Mouse (Mus musculus) heart, postnatal 36 days (tissue): ENCODE results near the gene Nrxn1. TPM values are rescaled to one million over a fixed set of nuclear protein-coding genes. Genes with fewer than 3 reads are reported as not detected.
A peak's percentile ranks its signal among the peaks of the same experiment; 100 is the strongest.

Experiments
- DNase-seq, 2 experiments: peaks; one replicate each; pipeline ENCODE4 v3.0.0; 2021 to 2022
- intact Hi-C: fragments of 180-260 bp; cut with DNase I; formaldehyde crosslinking; loops from one replicate; pipeline ENCODE4 v1.15.1; 2025
- total RNA-seq, 2 experiments: library from RNA; stranded (reverse); gene quantifications; 2 replicates each; pipeline ENCODE4 v1.2.3; 2021

Nrxn1 gene
- total RNA-seq, 2 experiments from 2014 or later = 1.5 to 3.0 TPM

DNA sequence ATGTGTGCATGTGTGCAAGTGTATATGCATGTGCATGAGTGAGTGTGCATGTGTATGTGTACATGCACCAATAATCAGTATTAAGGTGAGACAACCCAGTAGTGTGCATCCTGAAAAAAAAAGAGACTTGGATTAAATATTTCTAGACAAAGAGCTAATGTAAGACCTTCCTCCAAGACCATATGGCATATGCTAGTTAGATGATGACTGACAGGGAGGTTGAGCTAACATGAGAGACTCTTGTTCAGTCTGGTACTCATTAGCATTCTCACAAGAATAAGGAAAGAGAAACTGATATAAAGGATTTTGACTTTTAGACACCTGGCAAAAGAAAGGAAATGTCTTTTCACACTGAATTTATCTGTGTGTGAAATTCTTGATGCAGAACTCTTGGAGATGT lies 408.7 kb downstream of the Nrxn1 start:
- no peak for DNase-seq
- intact Hi-C loops = no loop called here

DNA sequence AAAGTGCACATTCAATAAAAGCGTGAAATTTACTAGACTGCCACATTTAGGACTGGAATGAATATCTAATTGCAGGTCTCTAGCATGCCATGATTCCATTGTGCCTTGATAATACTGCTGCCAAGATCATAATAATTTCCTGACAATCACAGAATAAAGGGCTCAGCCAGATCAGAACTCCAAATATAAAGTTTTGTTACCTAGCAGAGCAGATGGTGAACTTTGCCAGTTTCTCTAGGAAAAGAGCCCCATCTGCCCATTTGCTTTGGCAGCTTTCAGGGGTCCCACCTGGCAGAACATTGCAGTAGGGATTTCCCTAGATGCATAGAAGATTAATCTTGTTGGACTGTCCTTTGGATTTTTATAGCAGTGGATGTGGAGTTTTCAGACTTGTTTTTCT lies 411.9 kb downstream of the Nrxn1 start:
- DNase-seq = no peak
- intact Hi-C loops = no loop called here

DNA sequence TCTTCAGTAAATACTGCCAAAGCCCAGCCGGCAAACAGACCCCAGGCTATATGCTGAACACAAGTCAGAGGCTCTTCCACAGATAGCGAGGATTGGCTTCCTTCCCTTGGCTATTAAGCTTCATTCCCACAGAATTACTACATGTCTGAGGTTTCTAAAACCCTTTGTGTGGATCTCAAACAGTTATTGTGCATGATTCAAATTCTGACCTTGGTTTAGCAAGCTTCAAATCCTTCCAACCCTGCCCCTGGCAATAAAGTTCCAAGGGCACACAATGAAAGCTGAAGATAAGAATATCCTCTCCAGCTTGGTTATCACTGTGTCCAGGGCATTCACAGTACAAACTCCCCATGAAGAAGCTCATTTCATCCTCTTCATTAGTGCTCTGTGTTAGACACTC lies 416.2 kb downstream of the Nrxn1 start:
- intact Hi-C loops = no loop called here
- DNase-seq = no peak

DNA sequence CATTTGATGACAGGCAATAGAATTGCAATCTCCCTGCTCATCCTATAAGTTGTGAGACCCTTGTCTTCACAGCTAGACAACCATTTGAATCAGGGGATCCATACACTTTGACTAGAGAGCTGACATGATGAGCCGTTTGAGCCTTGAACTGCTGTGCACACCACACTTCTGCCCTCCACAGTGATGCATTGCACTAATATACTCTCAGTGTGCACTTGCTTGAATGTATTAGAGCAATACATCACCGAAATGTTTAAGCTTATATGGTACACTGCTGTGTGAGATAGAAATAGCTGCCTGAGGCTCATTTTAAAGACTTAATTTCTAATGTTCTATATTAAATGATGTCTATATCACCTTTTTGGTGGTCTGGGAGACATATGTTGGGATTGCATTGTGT lies 430.6 kb downstream of the Nrxn1 start:
- DNase-seq = no peak
- intact Hi-C loops = no loop called here

DNA sequence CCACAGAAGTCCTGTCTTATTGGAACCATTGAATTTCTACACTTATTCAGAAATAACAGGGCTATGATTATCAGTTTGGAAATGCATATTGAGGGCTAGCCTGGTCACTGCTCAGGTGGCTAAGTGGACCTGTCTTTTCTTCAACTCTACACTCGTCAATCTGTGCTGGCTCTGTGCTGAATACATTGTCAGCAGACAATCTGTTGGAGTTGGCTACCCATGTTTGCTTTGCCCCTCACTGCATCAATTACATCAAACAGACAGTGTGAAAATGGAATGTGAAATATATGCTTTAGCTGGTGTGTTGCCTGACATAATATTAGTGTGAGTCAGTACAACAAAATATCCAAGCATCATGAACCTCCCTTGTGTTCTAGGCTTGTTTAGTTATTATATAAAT lies 438.4 kb downstream of the Nrxn1 start:
- no peak for DNase-seq
- intact Hi-C loops = no loop called here

DNA sequence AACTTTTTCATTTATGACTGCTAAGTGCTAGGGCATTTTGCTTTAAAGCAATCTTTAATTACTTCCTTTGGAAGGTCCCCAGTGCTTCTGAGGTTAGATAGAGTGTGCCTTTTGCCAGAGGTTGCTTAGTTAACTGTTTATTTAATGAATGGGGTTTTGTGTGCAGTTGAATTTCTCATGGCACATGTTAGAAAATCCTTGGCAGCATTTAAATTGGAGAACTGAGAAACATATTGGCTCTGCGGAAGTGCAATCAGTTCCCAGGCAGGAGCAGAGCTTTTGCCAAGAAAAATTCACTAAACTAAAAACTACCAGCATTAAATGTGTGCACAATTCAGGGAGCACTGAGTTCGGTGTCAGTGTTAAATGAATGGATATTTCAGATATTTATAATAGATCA lies 439.5 kb downstream of the Nrxn1 start:
- no peak for DNase-seq
- intact Hi-C loops = no loop called here

DNA sequence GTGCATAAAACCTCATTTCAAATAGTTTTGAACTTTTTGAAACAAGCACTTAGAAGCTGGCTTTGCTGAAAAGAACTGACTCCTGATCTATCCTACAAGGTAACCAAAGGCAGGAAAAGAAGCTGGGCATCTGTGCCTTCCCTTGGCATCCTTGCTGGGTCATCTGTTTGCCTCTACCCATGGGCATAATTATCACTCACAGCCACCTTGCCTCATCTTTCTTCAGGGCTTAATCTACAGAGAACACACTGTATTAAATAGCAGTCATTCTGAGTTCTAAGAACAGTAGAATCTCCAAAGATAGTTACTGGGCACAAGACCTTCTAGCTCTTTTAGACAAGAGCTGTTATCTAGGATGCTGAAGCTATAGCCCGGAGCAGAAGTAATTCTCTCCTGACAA lies 442.6 kb downstream of the Nrxn1 start:
- intact Hi-C loops = no loop called here
- no peak for DNase-seq

DNA sequence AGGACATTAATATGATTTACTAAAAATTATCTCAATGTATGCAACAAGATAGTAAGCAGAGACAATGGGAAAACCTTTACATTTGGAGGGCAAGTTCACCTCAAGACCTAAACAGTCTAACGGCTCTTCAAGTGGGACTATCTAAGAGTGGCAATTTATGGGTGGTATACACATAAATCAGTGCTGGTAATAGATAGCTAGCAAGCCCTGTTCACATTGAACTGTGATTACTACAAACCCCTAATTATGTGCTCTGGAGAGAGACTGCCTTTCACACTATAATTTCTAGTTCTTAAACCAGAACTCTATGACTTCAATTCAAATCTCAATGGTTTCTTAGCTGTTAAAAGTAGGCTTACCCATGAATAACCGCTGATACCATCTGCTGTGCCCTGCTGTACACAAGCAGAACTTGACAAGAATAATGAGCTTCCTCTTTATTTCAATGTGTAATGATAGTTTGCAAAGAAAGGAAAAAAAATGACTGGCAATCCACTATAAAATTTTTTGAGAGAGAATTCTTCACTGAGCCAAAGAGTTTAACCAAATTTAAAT lies 453.8 kb downstream of the Nrxn1 start:
- intact Hi-C loops = no loop called here
- DNase-seq = no peak

DNA sequence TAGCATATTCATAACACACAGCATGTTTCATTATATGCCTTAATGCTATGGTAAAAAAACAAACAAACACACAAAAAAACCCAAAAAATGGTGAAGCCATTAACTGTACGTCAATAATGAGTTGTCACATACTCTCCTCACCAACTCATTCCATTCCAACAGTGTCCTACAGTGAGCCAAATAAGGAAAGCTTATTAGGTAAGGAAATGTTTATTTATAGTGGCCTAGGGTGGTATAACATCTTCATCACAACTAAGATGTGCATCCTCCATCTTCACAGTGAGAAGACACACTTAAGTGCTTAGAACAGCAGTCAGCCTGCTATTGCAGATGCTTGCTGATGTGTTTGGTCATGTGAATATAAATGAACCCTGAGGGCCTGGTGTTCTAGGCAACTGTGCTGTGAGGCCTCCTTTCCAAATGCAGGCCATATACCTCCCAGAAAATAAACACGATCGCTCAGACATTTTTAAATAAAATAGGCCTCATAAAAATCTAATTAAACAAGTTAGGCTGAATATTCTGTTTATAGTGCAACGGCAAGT lies 454.6 kb downstream of the Nrxn1 start:
- no peak for DNase-seq
- intact Hi-C loops = no loop called here

DNA sequence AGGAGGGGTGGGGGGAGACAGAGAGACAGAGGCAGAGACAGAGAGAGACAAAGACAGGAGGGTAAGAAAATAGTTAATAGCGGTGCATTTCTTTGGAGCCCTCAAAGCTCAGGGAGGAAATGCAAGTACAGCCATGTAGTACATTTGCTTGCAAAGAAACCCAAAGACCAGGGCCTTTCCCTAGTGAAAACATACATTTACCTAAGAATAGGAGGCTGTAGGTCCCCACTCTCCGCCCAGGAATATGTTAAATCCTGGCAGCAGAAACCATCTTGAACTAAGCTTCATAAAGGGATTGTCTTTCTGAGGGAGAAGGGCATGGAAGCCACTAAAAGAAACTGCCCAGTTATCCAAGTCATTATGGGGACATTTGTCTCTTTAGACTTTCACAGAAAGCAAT lies 461.5 kb downstream of the Nrxn1 start:
- no peak for DNase-seq
- intact Hi-C loops = no loop called here

DNA sequence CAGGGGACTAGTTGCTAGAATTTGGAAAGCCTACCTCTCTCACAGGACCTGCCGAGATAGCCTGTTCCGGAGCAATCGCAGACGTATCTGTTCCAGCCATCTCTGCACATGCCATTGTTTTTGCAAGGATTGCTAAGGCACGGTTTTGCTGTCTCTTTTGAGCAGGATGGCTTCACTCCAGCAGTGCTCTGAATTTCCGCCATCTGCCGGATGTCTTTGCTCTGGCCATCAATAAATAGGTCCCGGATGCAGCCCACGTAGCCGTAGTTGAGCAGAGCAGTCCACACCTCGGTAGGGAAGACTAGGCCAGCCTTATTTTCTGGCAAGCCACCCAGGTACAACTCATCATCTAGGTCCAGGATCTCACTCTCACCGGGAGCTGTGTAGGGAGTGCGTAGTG lies 463.0 kb downstream of the Nrxn1 start:
- intact Hi-C loops = no loop called here
- peak in 1 of 2 experiments; percentile 6 for DNase-seq

DNA sequence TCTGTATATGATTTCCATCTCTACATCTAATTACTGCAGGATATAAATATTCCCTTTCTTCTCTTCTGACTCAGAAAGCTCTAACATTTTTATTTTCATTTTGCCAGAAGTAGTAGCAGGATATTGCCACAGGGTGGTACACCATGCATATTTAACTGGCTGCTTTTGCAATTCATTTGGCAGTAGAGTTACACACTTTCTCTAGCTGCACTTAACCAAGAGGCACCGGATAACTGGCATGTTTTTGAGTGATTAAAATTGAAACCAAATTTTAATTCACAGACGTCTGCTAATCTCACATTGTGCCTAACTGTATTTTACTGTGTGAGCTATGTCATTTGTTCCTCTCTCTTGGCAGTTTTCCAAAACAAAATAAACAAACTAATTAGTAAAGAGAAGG lies 464.4 kb downstream of the Nrxn1 start:
- DNase-seq = no peak
- intact Hi-C loops = no loop called here

DNA sequence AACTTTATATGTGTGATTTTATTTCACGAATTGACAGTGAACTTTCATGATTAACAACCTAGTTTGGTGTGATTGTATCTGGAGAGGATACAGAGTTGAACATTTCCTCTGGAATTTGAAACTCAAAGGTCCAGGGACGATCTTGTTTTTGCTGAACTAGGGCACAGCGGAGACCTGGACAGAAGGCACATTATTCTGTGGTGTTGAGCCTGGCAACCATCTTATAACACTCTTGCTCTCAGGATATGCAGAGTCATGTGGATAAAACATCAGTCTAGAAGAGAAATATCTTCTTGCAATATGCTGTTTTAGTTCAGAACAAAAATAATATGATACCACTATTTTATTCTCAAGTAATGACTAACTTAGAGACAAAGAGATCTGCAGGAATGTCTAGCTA lies 464.9 kb downstream of the Nrxn1 start:
- no peak for DNase-seq
- intact Hi-C loops = no loop called here

DNA sequence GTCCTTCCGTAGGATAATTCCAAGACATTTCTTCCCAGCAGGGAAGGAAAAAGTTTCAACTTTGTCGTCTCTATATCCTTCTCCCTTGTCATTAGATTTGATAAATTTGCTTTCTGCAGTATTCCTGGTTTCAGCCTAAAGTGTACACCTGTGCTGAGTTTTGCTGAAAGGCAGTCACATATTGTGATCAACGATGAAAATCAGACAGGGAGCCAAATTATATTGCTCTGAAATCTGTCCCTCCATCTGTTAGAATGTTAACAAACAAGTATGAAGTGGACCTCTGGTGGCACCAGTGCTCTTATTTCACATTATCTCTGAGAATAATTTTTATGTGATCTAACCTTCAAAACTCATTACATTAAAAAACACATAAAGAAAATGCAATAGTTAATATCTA lies 465.5 kb downstream of the Nrxn1 start:
- intact Hi-C loops = no loop called here
- DNase-seq = no peak

DNA sequence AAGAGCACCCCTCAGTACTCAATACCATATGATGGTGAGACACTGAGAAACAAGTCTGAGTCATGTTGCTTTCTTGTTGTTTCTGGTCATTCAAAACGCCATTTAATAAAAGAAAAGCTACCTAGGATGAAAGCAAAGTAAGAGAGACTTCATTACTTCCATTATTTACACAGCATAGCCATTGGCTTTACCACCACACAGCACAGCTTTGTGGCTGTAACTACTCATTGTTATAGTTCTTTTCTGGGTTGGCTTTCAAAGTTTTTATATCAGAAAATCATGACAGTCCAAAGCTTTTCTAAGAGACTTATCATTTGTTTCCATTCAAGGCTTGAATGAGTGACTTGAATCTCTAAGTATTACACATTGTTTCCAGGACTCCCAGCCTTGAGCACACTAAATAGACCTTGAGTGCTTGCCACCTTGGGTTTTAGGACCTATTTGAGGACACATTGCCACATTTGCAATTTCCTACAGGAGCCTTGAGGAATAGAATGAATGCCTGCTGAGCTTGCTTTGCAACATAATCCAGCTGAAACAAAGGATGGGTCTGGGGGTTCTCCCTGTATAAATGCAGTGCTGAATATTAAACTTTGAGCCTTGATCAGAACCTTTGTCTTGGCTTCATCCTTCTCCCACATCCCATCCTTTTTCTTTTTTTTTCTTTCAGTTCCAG lies 468.1 kb downstream of the Nrxn1 start:
- no peak for DNase-seq
- intact Hi-C loops = no loop called here

DNA sequence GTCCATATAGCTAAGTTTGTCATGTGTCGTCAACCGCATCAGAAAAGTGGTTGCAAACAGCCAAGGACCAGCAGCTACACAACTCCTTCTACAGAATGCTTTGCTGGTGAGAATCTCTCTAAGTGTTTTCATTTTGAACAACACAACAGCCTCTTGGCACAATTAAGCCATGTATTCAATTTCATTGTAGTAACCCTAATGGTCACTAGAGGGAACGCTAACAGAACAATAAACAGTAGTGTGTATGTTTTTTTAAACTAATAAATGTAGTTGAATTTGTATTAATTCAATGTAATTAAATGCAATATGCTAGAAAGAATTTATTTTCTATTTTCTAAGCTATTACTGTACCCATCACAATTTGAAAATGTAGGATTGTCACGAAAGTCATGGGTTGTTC lies 471.0 kb downstream of the Nrxn1 start:
- intact Hi-C loops = no loop called here
- DNase-seq = no peak

DNA sequence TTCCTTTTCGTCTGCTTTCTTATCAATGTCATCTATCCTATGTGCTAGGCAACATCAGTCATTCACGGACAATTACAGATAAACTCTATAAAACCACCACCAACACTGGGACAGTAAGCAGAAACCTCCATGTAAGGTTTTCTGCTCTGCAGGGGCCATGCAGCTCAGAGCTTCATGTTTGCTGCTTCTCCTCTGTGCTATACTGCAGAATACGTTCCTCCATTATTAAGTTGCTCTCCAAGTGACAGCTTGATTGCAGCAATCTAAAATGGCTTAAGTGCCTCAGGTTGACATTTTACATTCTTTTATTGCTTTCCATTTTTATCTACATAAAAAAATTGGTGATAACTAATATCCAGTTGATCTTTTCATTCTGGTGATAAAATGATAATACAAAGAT lies 477.9 kb downstream of the Nrxn1 start:
- intact Hi-C loops = no loop called here
- no peak for DNase-seq

DNA sequence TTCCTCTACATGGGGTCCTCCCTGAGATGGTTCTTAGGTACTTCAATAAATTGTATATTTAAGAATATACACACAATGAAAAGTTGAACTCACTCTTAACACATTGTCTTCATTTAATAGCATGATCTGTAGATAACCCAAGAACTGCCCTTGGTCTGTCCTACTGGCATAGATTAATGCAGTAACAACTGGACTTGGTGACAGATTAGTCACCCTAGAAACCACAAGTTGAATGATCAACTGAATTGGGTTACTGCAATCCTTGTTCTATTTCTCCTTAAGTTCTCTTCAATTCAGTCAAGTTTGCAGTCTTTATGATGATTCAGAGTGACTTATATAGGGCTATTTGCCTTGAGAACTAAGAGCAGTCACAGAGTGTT lies 485.5 kb downstream of the Nrxn1 start:
- no peak for DNase-seq
- intact Hi-C loops = no loop called here

DNA sequence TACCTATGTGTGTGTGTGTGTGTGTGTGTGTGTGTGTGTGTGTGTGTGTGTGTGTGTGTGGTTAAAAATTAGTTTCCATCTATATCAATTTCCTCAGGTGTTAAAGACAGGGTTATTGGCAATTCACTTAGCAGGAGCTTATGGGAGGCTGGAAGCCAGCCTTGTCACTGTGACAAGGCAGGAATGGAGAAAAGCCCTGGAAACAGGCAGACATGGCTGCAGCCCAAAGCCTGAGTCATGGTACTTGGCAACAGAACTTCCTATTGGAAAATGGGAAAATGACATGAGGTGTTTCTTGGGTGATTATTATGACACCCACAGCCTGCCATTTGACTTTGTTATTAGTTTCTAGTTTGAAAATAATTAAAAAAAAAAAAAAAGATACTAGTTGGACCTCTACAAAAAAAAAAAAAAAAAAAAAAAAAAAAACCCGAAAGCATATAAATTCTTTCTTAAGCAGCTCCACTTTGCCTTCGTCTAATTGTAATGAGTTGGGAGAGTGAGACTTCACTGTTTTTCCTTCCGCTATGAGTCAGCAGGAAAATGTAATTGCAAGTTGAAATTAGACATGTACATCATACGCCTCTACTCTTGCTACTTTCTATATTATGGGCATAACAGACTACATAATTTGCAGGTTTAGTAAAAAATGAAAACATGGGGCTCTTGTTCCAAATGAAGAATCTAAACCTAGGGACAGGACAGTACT lies 486.0 kb downstream of the Nrxn1 start:
- intact Hi-C loops = no loop called here
- DNase-seq = peak; percentile 59 to 65

DNA sequence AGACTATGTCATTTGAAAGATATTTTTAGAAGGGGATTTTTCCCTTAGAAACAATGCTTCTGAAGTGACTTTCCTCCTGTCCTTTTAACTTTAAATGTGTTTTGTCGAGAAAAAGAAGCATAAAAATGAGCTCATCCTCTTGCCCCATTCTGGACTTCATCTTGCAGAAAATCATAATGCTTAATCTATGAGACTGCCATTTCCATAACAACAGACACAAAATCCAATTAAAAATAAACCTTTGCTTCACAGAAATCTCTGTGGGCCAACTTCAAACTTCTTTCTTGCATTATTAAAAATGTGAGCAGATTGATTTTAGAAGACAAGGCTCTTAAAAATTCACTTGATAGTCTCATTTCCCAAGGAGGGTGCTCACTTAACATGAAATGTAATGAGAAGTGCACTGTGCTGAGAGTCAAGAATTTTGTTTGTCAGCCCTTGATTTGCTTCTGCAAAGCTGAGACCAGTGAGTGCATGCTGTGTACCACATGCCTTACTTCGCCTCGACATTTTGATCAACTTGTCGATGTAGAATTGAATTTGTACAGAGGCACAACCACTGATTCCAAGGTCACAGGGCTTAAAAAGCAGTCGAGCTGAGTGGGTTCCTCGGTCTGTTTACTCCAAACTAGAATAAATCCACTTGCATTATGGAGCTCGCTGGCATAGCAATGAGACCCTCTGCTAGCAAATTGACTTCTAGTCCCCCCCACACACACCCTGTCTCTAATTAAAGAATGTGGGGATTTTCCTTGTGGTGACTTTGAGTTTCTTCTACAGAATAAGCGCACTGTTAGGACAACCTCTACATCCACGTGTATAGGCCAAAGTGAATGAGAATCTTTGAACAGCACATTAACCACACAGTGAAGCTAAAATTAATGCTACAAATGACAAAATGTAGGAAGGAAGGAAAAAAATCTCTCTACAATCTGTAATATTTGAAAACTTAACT lies 493.0 kb downstream of the Nrxn1 start:
- intact Hi-C loops = no loop called here
- DNase-seq = no peak
